Mouse (Mus musculus) induced T-regulatory cell, adult 2 months (primary cell): ENCODE results near the gene Cel.

Experiments
- DNase-seq: peaks from one replicate; pipeline ENCODE4 v3.0.0-alpha.2; 2012; ENCODE audit warnings: low read depth

Cel gene

DNA sequence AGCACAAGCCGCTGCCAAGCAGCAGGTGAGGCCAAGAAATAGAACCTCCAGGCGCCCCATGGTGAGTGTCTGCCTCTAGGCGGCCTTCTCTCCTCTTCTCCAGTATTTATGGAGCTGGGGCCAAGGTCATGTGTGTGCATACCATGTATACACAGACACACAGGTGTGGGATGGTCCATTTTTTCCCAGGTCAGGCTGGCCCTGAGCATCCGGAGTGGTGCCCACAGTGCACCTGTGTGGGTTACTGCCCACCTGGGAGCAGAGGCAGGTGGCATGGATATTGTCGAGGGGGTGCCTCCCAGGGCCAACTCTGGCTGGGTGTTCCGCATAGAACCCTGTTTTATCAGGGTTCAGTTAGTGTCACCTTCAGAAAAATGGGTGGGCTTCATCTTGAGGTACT lies at the start of gene Cel:
Cel (minus strand) TSS at position 101 of the 400 bp plus-strand sequence.
- no peak for DNase-seq

DNA sequence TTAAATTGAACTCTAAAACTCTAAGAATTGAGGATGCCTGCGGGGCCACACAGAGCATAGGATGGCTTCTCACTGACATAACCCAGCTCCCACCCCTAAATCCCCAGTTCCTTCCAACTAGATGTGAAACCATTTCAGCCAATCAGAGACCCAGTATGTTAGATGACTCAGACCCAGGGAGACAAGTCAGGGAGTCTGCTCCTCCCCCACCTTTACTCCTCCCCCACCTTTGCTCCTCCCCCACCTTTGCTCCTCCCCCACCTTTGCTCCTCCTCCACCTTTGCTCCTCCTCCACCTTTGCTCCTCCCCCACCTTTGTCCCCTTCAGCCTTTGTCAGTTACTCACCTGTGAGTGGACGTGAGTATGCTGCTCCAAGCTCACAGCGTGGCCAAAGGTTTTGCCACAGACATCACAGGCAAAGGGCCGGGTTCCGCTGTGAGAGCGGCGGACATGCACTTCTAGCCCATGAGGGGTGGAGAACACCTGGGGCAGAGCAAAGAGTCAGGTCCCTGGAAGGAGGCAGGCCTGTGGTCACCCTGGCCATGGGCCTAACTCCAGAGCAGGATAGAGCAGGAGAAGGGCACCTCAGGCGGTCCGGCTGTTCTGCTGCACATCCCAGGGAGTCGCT lies 49.3 kb upstream of the Cel start:
- no peak for DNase-seq

DNA sequence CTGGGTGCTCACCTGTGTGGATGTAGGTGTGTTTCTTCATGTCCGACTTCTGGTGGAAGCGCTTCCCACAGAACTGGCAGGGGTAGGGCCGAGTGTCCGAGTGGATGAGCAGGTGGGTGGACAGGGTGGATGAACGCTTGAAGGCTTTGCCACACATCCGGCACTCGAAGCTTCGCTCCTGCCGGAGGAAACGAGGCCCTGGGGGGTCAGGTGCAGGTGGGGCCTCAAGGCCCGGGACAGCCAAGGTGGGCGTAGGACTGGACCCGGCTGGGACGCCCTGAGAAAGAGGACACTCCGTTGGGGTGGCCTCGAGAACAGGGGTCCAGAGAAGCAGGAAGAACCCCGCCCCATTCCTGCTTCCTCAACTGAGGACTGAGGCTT lies 48.2 kb upstream of the Cel start:
- DNase-seq: no peak

DNA sequence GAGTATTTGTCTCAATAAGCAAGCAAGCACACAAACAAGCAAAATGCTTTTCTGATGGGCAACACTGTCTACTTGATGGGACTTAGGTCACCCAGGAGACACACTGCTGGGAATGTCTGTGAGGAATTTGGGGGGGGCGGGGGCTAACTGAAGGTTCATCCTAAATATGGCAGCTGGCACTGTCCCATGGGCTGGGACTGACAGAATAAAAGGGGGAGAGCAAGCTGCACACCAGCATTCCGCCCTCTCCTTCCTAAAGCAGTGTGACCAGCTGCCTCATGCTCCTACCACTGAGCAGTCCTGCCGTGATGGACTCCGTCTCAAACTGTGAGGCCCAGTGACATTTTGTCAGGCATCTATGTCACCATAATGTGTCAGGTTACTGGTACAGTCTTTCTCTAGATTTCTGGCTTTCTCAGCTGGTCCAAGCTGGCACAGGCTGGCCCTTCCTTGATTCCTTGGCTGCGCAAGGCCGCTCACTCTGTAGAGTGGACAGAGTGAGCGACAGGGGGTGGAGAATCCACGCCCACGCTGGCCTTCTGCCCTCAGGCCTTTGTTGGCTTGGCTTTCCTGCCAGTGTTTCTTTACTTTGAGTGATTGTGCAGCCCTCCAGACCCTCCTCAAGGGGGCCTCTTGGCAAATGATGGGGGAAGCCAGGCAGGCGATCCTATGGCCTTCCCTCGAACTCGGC lies 47.7 kb upstream of the Cel start:
- no peak for DNase-seq

DNA sequence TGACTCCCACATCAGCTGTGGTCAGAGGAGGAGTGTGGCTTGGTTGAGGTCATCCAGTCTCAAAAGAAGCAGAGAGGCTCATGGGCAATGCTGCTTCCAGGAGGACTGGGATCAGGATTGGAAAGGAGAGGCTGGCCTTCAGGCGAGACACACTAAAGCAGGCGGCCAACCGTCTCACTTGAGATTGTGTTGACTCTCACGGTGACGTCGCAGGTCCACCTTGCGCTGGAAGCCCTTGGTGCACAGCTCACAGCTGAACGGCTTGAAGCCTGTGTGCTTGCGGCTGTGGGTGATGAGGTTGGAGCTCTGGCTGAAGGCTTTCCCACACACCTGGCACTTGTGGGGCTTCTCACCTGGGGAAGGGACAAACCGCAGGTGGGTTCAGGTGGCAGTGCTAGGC lies 46.6 kb upstream of the Cel start:
- no peak for DNase-seq

DNA sequence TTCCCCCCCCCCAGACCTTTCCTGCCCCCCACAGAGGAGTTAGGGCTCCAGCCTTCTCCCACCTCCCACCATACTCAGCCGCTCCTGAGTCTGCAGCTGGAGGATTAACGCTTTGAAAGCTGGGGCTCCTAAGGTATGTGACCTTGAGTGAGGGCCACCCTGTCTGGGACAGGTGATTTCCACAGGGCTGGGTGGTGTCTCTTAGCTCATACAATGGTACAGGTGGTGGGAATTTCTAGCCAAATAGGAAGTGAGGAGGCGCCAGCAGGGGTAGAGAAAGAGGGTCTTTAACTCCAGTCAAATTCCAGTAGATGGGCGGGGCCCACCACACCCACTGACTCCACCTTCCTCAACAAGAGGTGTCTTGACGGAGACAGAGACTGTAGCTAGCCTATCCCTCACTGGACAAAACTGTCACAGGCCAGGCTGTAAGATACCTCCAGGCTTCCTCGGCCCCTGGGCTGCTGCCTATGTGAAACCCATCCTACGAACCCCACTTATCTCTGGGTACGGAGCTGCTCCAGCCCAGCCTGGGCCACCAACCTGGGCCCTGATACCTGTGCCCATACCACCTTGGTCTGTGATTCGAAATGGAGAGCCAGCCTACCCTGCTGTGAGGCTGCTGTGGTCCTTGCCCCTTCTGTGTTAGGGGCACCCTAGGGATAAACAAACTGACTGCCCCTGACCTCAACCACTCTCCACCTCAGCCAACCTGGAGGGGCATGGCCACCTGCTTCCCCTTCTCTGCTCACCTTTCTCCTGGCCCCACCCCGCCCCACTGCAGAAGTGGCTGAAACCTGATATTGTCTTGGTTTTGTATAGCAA lies 44.4 kb upstream of the Cel start:
- no peak for DNase-seq

DNA sequence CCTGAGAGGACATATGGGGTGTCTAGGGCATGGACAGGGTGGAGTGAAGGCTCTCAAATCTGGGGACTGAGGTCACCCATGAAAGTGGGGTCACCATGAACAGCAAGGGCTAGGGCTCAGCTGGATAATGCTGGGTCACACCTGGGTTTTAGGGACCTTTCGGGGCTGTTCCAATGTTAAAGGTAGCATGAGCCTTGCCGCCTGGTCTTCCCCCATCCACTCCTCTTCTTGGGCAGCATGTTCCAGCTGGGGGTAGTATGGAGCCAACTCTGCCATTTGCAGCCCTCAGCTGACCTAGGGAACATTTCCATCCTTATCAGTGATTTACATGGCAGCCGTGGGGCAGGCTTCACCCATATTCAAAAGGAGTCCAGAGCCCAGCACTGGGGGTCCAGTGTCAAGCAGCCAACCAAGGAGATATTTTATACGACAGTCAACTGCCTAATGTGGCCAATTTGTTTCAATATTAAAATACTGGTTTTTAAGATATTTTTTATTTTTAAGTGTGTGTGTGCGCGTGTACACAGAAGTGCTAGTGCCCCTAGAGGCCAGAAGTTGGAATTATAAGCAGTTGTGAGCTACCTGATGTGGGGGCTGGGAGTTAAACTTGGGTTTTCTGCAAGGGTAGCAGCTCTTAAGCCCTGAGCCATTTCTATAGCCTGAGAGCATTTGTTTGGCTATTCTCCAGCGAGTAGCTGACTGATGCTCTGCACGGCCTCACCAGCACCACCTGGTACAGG lies 43.6 kb upstream of the Cel start:
- DNase-seq: peak; percentile 23

DNA sequence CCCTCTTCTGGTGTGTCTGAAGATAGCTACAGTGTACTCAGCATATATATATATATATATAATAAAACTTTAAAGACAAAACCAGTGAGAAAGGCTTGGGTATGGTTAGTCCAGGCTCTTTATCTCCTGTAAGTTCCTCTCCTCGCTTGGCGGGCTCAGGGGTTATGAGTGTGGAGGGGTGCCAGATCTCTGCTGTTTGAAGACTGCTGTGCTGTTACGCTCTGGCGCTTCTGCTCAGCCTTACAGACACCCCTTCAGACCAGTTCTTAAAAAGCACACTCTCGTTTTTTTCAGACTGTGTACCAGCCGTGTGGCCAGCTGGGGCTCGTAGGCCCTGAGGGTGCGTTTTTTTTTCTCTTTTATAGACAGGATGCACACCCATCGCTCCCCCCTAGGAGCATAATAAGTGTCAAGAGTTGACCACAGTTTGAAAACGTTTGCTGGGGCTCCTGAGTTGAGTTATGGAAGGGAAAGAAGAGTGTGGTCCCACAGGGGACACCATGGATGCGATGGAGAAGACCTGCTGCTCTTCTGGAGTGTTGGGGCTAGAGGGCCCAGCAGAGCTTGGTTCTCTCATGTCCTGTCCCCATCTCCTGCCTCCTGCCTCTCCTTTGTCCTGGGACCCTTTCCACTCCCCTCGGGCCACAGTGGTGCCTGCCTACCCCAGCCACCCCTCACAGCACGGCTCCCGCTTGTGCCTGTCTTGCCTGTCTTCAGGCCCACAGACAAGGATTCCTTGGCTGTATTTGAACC lies 42.8 kb upstream of the Cel start:
- no peak for DNase-seq

DNA sequence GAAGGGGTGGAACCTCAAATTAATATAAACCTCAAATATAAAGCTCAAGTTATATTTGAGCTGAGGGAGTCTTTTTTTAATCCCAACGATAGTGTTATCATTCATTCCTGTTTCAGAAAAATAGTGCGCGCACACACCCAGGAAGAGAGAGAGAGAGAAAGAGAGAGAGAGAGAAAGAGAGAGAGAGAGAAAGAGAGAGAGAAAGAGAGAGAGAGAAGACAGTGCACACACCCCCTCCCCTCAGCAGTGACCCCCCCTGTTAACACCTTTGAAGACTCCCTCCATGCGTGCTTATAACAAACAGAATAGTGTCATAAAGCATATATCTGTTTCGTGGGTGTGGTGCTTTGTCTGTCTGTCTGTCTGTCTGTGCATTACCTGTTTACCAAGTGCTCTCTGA lies 40.3 kb upstream of the Cel start:
- no peak for DNase-seq

DNA sequence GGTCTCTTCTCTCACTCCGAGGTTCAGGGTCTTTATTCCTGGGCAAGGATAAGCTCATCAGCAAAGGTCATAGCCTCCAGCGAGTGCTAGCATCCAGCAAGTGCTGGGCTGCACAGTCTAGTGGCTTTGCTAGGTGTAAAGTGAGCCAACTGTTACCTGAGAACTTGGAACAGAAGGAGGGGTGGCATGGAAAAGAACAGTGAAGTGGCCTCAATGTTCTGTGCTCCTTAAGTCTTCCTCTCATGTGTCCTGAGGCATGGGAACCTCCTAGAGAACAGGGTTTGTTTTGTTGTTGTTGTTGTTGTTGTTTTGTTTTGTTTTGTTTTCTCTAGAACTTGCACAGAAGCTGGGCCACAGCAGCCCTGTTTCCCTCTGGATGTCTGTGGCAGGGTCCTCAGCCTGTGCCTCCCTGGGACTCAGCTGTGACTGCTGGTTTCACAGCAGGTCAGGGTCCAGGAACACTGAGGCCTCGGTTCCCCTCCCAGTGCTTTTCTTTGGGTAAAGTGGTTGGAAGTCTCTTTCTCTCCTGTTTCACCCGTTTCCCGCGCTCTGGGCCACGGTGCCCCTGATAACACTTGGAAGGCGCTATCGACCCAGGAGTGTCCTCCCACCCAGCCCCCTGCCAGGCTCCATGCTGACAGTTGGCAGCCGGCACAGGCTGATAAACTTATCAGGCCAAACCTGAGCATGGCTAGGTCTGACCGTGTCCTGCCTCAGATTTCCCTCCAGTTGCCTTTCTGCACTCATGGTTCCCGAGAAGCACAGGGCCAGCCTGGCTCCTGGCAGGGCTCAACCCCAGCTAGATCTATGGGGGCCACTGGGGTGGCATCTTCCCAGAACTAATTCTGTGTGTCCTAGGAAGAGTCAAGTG lies 38.8 kb upstream of the Cel start:
- no peak for DNase-seq

DNA sequence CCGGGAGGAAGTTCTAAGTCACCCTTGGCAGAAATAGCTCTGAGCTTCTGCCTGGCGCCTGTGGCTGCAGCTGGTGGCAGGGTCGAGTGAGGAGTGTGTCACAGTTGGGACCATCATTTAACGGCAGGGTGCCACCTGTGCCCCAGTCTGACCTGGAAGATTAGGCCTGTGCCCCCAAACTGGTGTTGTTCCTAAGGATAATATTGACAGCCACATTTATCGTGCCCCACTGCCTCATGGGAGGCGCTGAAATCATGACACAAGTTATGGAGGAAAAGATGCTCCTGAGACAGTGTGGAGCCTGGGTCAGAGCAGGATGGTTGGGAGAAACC lies 36.3 kb upstream of the Cel start:
- no peak for DNase-seq

DNA sequence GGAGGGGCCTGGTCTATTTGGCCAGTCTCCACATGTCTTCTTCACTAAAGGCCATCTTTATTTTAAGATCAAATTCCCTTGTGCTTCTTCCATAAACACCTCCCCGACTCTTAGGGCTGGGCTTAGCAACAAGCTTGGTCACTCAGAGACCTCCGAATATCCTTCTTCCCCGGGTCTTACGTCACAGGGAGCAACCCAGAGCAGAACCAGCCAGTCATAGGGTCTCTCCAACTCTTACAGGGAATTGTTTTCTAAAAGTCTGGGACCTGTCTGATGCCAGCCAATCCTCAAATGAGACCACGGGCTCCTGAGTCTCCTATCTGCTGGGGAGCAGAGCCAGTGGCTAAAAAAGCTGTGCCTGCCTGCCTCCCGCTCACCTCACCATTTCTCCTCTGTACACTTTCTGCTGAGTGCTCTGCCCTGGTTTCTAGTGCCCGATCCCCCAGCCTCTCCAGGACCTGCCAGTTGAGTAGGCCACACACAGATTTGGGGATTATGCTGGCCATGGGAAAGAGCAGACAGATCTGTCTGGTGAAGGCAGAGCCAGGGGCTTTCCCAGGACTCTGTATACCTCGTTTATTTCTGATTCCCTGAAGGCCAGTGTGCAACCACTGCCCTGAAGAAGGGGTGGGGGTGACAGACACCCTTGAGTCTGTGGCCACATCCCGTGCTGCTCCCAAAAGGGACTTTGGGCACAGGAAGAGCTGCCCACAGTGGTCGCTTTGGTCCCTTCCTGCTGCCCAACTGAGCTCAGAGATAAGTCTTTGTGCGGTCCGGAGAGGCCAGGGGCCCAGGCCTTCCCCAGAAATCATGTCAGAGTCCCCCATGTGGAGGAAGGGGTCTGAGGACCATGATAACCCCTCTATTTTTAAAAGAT lies 35.7 kb upstream of the Cel start:
- no peak for DNase-seq

DNA sequence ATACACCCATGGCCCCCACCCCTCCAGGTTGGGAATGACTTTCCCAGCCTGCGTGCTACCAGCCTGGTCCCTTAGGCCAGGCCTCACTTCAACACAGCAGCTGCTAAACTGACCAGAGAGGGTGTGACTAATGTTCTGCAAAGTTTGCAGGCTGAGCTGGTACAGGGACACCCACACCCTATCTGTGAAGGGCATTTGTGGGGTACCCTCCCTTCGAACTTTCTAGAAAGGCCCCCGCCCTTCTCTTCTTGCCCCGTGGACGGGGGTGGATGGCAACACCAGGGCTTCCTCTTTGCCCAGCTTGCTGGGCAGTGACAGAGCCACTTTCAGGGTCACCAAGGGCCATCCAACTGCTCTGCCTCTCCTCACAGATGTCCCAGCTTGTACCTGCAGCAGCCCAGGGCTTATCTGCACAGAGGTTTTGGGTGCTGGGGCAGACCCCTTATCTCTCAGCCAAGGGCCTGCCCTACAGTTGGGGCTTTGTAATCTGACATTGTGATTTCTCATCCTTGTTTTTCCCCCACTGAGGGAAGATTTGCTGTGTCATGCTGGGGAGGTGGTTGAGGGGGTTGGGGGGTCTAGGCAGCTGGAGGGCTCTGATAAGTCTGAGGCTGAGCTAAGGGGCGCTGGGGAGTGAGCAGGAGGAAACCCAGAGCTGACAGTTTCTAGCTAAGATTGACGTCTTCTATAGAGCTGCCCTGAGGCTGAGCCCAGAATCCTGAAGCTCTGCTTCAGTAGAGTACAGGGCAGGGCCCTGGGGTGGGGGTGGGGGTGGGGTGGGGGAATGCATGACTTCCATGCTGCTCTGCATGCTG lies 34.7 kb upstream of the Cel start:
- no peak for DNase-seq

DNA sequence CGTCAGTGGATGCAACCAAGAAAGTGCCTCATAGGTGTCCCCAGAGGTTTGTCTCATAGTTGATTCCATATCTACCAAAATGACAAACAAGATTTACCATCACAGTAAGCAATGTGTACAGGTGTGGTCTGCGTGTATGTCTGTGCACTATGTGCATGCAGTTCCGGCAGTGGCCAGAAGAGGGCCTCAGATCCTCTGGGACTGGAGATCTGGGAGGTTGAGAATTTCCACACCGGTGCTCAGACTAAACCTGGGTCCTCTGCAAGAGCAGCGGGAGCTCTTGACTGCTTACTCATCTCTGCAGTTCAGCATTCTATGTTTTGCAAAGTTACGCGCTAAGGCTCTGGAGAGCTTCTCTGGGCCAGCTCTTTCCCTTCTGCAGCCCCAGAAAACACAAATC lies 33.8 kb upstream of the Cel start:
- DNase-seq: peak; percentile 26

DNA sequence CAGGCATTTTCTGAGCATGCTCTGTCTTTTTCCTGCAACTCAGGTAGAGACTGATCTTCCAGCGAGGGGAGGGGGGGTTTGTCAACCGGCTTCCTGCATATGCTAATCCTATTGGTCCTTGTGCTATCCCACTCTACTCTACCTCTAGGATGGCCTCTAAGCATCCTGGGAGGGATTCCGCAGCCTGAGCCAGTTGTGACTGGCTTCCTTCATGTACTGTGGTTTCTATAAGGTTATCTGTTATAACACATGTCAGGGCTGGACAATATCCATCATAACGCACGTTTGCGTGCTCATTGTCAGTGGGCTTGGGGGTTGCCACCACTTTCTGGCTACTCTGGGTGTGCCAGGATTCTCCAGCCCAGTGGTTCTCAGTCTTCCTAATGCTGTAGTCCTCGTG lies 32.8 kb upstream of the Cel start:
- DNase-seq: no peak

DNA sequence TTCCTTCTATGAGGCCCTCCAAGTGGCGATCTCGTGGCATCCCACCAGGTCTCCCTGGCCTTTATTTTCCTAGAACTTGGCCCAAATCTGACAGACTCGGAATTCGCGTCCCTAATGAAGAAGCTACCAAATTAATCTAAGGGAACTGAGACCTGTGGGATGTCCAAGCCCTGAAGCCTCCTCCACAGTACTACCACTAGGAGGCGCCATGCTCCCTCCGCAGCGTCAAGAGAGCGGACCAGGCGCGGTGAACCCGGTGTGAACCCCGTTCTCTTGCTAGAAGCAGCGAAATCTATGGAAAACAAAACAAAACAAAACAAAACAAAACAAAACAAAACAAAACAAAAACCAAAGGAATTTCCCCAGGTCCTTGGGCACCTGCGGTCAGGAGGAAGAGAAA lies 29.6 kb upstream of the Cel start:
- peak; percentile 72 for DNase-seq

DNA sequence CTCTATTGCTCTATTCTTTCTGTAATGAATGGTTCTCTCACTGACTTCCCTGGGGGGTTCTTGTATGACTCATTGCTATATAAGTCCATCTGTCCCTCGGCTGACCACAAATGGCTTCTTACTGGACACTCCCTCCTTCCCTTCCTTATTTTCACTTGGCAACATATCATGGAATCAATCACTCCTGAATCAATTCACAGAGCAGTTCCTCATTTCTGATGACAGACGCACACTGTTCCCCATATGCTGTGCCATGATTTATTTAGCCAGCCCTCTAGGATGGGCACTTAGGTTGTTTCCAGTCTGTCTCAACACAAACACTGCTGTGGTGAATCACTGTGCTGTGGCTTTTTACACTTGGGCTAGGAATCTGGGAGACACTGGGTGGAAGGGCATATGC lies 28.3 kb upstream of the Cel start:
- no peak for DNase-seq

DNA sequence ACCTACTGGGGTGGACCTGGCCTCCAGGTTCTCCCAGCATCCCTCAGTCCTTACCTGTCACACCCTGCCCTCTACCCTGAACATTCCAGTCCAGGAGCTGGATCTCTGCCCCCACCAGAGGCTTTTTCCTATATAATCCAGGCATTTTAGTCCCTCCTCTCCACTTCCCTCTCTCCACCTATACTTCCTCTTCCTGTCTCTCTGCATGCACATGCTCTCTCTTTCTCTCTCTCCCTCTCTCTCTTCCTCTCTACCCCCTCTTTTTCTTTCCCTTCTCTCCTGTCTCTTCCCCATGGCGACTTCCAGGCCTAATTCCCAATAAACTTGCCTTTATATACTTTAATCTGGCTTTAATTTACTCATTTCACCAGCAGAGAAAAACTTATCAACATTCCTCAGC lies 25.4 kb upstream of the Cel start:
- DNase-seq: no peak

DNA sequence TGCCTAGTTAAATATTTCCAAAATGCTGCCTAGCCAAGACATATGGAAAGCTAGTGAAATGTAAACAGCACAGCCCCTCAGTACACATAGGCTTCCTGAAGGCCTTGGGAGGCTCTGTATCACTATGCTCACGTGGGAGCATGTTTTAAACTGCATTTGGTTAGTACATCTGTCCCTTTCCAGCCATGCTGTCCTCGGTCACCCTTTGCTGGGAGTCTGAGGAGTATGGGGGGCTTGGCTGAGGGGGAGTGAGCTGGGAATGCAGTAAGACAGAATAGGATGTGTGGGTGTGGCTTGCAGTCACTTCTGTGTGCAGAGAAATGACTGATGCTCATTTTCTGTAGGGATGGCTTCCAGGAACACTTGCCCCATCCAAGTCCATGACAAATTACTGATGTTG lies 22.5 kb upstream of the Cel start:
- DNase-seq: no peak
